Mouse (Mus musculus) megakaryocyte, embryonic 14.5 days (primary cell): ENCODE data around the gene Taar9.

Experiments used
- FLI1 ChIP-seq: IDR thresholded peaks from 2 replicates; pipeline ENCODE4 v1.6.1; 2012; ENCODE audit warnings: low read length, inconsistent platforms, mixed read lengths
- GATA1 ChIP-seq: IDR thresholded peaks from 3 replicates; pipeline ENCODE4 v1.6.1; 2012; ENCODE audit warnings: mixed read lengths, low read length, inconsistent platforms, borderline replicate concordance

GRCm38 (mm10) chr10:24092194-24092593 is 17.1 kb downstream of the Taar9 start, which contains the start of gene Taar8b:
- TF ChIP-seq GATA1 (no peak), FLI1 (no peak)
